Mouse (Mus musculus): Measurements from ENCODE around the gene Apol6. TPM values are rescaled to one million over a fixed set of nuclear protein-coding genes. Genes with fewer than 3 reads are reported as not detected.
A peak's percentile ranks its signal among the peaks of the same experiment; 100 is the strongest.

The Apol6 gene
- total RNA-seq, 2 experiments from 2014 or later = not detected

- intact Hi-C loops (cut with DNase I) = no loop called here
- DNase-seq = no peak
Observed at GRCm38 (mm10) chr15:77066233-77066632, 21.7 kb downstream of the Apol6 start.

DNA sequence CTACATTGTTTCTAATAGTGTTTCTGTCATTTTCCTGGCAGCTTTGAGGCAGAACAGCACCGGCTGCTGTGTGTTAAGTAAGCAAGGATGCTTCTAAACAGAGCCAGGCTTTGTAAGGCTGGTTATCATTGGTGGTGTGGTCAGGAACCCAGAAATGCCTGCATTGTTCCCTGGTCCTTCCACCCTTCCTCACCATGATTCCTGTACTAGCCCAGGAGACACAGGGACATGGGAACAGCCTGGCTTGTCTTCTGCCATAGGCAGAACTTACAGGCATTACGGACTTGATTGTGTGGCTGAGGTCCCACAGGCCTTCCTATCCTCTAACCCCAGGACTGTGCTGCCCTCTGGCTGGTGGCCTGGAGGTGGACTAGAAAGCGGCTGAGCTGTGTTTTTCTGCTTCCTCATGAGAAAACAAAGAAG is 23.9 kb downstream of the Apol6 start:
- intact Hi-C loops (cut with DNase I) = no loop called here
- DNase-seq = no peak

GRCm38 (mm10) chr15:77069019-77069418 is 24.5 kb downstream of the Apol6 start:
- intact Hi-C loops (cut with DNase I) = no loop called here
- DNase-seq = no peak

- intact Hi-C loops (cut with DNase I) = loop anchor here (10.0 kb wide), 1 partner anchor 294 kb away; no protein-coding TSS in a partner anchor
Observed at GRCm38 (mm10) chr15:77070745-77071268, 26.3 kb downstream of the Apol6 start.

GRCm38 (mm10) chr15:77071501-77071900 is 27.0 kb downstream of the Apol6 start:
- intact Hi-C loops (cut with DNase I) = loop anchor here (10.0 kb wide), 1 partner anchor 293 kb away; no protein-coding TSS in a partner anchor
- no peak for DNase-seq

More at GRCm38 (mm10) chr15:77070745-77071268, 26.3 kb downstream of the Apol6 start:
- no peak for DNase-seq

- intact Hi-C loops (cut with DNase I) = loop anchor here (10.0 kb wide), 1 partner anchor 292 kb away; no protein-coding TSS in a partner anchor
- DNase-seq = no peak
Observed at GRCm38 (mm10) chr15:77072556-77073163, 28.1 kb downstream of the Apol6 start.

GRCm38 (mm10) chr15:77076523-77076922 is 32.0 kb downstream of the Apol6 start:
- no peak for DNase-seq
- intact Hi-C loops (cut with DNase I) = loop anchor here (10.0 kb wide), 1 partner anchor 288 kb away; no protein-coding TSS in a partner anchor

GRCm38 (mm10) chr15:77077906-77078305 is 33.4 kb downstream of the Apol6 start:
- intact Hi-C loops (cut with DNase I) = loop anchor here (10.0 kb wide), 1 partner anchor 287 kb away; no protein-coding TSS in a partner anchor
- DNase-seq = no peak

DNA sequence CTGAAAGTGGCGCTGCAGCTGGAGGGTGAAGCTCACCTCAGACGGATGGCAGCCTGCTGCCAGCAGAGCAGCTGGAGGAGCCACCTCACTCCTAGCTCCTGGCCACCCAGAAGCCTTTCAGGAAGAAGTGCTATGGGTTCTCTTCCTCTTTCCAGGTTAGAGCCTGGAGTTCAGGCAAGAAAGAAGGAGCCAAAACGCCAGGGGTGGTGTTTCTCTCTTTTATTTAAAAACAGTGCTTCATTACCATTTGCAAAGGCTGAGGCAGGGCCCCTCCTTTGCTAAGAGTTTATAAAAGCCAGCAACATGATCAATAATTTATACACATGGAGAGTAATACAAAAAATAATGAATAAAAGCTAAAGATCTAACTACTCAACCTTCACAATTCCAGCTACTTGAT is 34.3 kb downstream of the Apol6 start:
- intact Hi-C loops (cut with DNase I) = loop anchor here (10.0 kb wide), 1 partner anchor 286 kb away; no protein-coding TSS in a partner anchor

DNA sequence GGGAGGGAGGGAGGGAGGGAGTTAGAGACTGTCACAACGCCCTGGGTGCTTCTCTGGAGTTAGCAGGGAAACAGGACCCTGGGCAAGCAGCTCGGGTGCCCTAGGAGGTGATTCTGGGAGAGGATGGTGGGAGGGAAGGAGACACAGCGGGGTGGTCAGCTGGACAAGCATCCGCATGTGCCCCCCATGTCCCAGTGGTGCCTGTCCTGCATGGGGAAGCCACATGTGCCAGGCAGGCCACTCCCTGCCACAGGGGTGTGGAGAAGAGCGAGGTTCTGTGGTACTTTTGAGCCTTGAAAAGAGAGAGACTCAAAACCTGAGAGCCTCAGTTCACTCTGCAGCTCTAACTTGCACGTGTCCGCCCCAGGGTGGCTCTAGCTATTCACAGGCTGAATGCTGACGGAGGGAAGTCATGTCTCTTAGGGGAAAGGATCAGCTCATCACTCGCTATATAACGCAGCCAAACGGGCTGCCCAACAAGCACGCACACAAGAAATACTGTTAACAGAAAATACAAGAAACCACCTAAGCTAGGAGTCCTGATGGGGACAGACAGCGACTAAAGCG is 34.8 kb downstream of the Apol6 start:
- intact Hi-C loops (cut with DNase I) = loop anchor here (10.0 kb wide), 1 partner anchor 285 kb away; no protein-coding TSS in a partner anchor
- DNase-seq = no peak

More for the DNA sequence above, 34.3 kb downstream of the Apol6 start:
- DNase-seq = no peak

- DNase-seq = peak; percentile 59
Observed at GRCm38 (mm10) chr15:77079890-77080361, 35.4 kb downstream of the Apol6 start.

DNA sequence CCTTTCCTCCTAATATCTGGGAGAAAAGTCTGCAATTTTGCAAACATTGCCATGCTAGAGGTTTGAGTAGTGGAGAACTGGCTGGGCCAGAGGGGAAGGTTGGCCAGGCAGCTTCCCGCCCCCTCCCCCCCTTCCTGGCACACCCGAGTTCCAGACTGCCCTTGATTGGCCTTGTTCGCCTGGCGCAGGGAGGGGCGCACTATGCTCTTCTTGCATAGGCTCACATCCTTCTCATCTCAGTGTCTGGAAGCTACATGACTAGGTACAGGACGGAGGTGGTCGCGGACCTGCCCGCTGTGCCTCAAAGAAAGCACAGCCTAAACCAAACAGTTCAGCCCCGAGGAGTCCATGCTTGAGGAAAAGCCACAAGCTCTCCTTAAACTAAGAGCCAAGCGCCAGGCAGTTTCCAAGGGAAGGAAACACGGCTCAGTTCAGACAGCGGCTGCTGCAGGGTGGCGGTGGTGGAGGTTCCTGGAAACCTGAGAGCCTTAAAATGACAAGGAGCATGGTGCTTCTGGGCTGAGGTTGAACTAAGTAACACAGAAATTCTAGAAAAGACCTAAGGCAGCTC is 36.2 kb downstream of the Apol6 start:
- DNase-seq = peak; percentile 37
- intact Hi-C loops (cut with DNase I) = no loop called here

More at GRCm38 (mm10) chr15:77079890-77080361, 35.4 kb downstream of the Apol6 start:
- intact Hi-C loops (cut with DNase I) = loop anchor here (10.0 kb wide), 1 partner anchor 285 kb away; no protein-coding TSS in a partner anchor

- DNase-seq = no peak
- intact Hi-C loops (cut with DNase I) = no loop called here
Observed at GRCm38 (mm10) chr15:77081454-77081853, 36.9 kb downstream of the Apol6 start.

GRCm38 (mm10) chr15:77085818-77086217 is 41.3 kb downstream of the Apol6 start:
- DNase-seq = no peak
- intact Hi-C loops (cut with DNase I) = no loop called here

DNA sequence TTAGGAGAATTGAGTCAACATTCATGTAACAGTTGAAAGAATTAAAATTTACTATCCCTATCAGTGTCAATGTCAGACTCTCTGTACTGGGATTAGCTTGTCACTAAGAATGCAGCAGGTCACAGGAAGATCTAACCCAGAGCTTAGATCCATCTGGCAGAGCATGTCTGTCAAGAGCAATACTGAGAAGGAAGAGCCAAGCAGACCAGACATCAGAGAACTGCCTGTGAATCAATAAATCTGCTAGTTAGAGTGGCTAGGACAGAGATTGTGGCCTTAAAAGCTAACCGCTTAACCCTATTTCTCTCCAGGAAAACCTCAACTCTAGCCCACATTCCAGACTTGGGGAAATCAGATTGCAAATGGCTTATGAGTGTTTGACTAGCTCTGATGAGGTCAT is 42.0 kb downstream of the Apol6 start:
- intact Hi-C loops (cut with DNase I) = no loop called here
- DNase-seq = no peak

DNA sequence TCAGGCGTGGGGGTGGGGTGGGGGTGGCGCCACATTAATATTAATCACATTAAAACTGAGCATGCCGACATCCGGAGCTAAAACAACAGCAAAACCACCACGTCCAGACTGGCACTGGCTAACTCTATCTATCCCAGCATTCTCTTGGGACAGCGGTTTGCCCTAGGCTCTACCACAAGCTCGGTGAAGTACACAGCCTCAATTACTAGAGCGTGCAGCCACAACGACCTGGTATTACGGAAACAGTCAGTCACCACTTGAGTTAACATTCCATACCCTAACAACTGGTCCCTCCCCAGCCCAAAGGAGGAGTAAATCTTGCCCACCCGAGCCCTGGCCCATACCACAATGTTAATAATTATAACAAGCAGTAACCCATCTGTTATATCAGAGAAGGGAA is 44.7 kb downstream of the Apol6 start:
- DNase-seq = no peak
- intact Hi-C loops (cut with DNase I) = no loop called here

- intact Hi-C loops (cut with DNase I) = no loop called here
- no peak for DNase-seq
Observed at GRCm38 (mm10) chr15:77090531-77090930, 46.0 kb downstream of the Apol6 start.

GRCm38 (mm10) chr15:77091394-77091793 is 46.9 kb downstream of the Apol6 start:
- intact Hi-C loops (cut with DNase I) = no loop called here
- no peak for DNase-seq

DNA sequence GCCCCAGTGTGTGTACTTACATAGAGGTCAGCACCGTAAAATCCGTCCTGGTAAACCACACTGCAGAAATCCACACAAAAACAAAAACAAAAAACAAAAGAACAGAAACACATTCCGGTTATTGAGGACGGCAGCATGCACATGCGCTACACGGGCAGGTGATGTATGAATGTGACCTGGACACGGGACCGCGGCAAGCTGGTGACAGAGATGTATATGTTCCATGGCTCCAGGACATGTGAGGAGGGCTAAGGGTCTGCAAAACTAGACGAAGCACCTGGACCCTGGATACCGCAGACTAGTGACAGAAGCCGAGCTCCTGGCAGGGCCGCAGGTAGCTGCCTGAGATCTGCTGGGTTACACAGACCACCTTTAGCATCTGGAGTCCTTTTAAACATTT is 49.9 kb downstream of the Apol6 start:
- DNase-seq = no peak
- intact Hi-C loops (cut with DNase I) = no loop called here

- intact Hi-C loops (cut with DNase I) = no loop called here
Observed at GRCm38 (mm10) chr15:77095216-77095615, 50.7 kb downstream of the Apol6 start.

GRCm38 (mm10) chr15:77097358-77097757 is 52.8 kb downstream of the Apol6 start:
- intact Hi-C loops (cut with DNase I) = no loop called here
- no peak for DNase-seq

More at GRCm38 (mm10) chr15:77095216-77095615, 50.7 kb downstream of the Apol6 start:
- no peak for DNase-seq
